Mouse (Mus musculus): Measurements from ENCODE around the gene Lta.

DNA sequence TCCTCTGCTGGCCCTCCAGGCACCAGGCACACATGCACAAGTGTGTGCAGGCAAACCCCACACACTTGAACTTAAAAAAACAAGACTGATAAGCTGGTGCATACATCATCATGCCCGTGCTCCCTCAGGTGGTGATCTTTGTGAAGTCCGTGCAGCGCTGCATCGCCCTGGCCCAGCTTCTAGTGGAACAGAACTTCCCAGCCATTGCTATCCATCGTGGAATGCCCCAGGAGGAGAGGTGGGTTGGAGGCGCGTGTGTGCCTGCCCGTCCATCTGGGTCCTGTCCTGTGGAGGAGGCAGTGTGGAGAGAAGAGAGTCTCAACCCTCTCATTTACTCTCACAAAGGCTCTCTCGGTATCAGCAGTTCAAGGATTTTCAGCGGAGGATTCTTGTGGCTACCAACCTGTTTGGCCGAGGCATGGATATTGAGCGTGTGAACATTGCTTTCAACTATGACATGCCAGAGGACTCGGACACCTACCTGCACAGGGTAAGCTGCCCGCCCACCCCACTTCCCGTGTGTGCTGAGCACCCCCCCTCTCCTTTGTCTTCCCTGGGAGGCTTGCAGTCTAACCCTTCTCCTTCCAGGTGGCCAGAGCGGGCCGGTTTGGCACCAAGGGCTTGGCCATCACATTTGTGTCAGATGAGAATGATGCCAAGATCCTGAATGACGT is 47.6 kb upstream of the Lta start:
- TF ChIP-seq GATA2 (IDR thresholded peaks at IDR 0.05; ENCODE audit: borderline replicate concordance, low read depth, low read length) (no peak), GATA1 (IDR thresholded peaks at IDR 0.05; ENCODE audit: borderline replicate concordance, low read length) (no peak), CTCF (IDR thresholded peaks at IDR 0.05; ENCODE audit: low read depth, low read length) (no peak), TAL1 (conservative IDR thresholded peaks at IDR 0.05; ENCODE audit: low read depth, low read length) (no peak), POLR2AphosphoS5 (IDR thresholded peaks at IDR 0.05; ENCODE audit: insufficient replicate concordance, low read depth, low read length) (no peak)
